Mouse (Mus musculus) limb, embryonic 11.5 days (tissue): ENCODE measurements around the gene Espl1. TPM values are rescaled to one million over a fixed set of nuclear protein-coding genes. Genes with fewer than 3 reads are reported as not detected.
A peak's percentile ranks its signal among the peaks of the same experiment; 100 is the strongest.

ENCODE experiments used
- ATAC-seq: fragments of 200-750 bp; cut with Nextera tagmentation; 2 replicates; pipeline ENCODE4 v1.8.0; 2017; ENCODE audit warnings: low read depth; ENCODE audit not compliant: insufficient number of reproducible peaks, low FRiP score, low TSS enrichment
- DNase-seq: peaks from one replicate; pipeline ENCODE4 v3.0.0-alpha.2; 2015; ENCODE audit warnings: low spot score
- H3K27ac ChIP-seq: fragments of 300-500 bp; sonication (generic); replicated peaks from 2 replicates; pipeline ENCODE4 v1.5.1; 2014; ENCODE audit warnings: low read depth, mild to moderate bottlenecking, low read length
- H3K27me3 ChIP-seq: fragments of 300-500 bp; sonication (generic); 2 replicates; pipeline ENCODE4 v1.6.1; 2014; ENCODE audit warnings: mild to moderate bottlenecking, low read length, mixed read lengths; ENCODE audit not compliant: control insufficient read depth, insufficient read depth
- H3K36me3 ChIP-seq: fragments of 300-500 bp; sonication (generic); 2 replicates; pipeline ENCODE4 v1.6.1; 2014; ENCODE audit warnings: mild to moderate bottlenecking, low read length, moderate library complexity, mixed read lengths; ENCODE audit not compliant: control insufficient read depth, insufficient read depth
- H3K4me1 ChIP-seq: fragments of 300-500 bp; sonication (generic); 2 replicates; pipeline ENCODE4 v1.6.1; 2014; ENCODE audit warnings: low read length, mixed read lengths; ENCODE audit not compliant: control insufficient read depth, insufficient read depth
- H3K4me2 ChIP-seq: fragments of 300-500 bp; sonication (generic); 2 replicates; pipeline ENCODE4 v1.6.1; 2014; ENCODE audit warnings: low read depth, mild to moderate bottlenecking, moderate library complexity; ENCODE audit not compliant: severe bottlenecking
- H3K4me3 ChIP-seq: fragments of 300-500 bp; sonication (generic); 2 replicates; pipeline ENCODE4 v1.5.1; 2014; ENCODE audit warnings: low read depth, low read length
- H3K9ac ChIP-seq: fragments of 300-500 bp; sonication (generic); 2 replicates; pipeline ENCODE4 v1.6.1; 2014; ENCODE audit warnings: mild to moderate bottlenecking, low read length
- H3K9me3 ChIP-seq: fragments of 300-500 bp; sonication (generic); 2 replicates; pipeline ENCODE4 v1.6.1; 2016; ENCODE audit warnings: low read length; ENCODE audit not compliant: control insufficient read depth
- WGBS: fragments of 180-500 bp; shearing (Covaris S2); extraction: QIAGEN DNeasy Blood & Tissue Kit; methylation state at CpG from one replicate; pipeline ENCODE4 v1.1.7; 2014; 5-methylcytosine and 5-hydroxymethylcytosine counted together
- polyA plus RNA-seq: library from polyadenylated mRNA; unstranded; fragments of >200 nt; fragmentation: Nextera tagmentation; extraction: Ambion mirVana; gene quantifications from 2 replicates; pipeline ENCODE4 v1.2.1, GENCODE M21; 2014

Gene Espl1
- polyA plus RNA-seq, 1 experiment from 2014 or later, result 43.3 TPM

DNA sequence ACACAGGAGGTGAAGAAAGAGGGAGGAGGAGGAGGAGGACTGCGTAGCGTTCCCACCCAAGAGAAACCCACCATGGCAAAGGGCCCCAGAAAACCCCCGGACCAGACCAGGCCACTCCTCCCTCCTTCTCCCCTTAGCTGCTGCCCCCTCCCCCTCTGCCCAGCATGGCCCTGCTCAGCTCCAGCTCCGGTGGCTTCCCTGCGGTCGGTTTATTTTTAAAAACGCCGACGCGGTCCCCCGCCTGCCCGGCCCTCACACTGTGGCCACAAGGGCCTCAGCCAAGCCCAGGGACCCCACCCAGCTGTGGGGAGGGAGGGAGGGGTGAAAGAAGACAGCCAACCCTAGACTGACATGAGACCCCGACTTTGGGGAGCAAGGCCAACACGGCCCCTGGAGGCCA is 66.6 kb downstream of the Espl1 start:
- H3K36me3 ChIP-seq, result no peaks in the 10 kb centered on the region
- peak overlapping the region; percentile 58 for H3K9ac ChIP-seq
- peak; percentile 51 for DNase-seq
- ATAC-seq, result 0 out of 2 replicates have a peak, but pooled peaks have one; percentile 9
- peak overlapping the region; percentile 43 for H3K4me2 ChIP-seq
- H3K27ac ChIP-seq, result peak overlapping the region; percentile 18; the same call in 1 of the 2 replicates
- peaks cover 31% of the 10 kb centered on the region for H3K4me1 ChIP-seq
- H3K4me3 ChIP-seq, result no peak overlapping the region
- 10% methylated on average over 14 of the region's 14 CpGs for WGBS
- no peaks in the 10 kb centered on the region; the same call in 1 of the 2 replicates for H3K27me3 ChIP-seq
- H3K9me3 ChIP-seq, result no peaks in the 10 kb centered on the region

DNA sequence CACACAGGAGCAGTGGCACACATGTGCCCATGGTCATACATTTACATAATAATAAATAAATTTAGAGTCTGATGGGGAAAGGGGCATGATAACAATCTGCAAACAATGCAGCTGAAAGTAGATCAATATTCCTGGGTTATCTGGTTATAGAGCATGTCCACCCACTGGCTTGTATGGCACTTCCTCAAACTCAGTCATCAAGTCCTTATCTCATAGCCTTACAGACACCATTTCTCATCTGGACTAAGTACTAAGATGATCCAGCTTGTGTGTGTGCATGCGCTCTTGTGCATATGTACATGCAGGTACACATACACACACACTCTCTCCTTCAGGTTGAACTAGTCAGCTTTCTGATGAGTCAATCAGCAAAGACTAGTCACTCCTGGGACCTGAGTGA is 68.6 kb downstream of the Espl1 start:
- Histone ChIP-seq H3K27ac (no peak overlapping the region), H3K4me2 (no peak overlapping the region), H3K36me3 (no peaks in the 10 kb centered on the region), H3K27me3 (no peaks in the 10 kb centered on the region), H3K4me1 (peaks cover 15% of the 10 kb centered on the region; the same call in 1 of the 2 replicates), H3K9ac (no peak overlapping the region), H3K9me3 (no peaks in the 10 kb centered on the region), H3K4me3 (no peak overlapping the region)
- WGBS, result 93% methylated on average over 1 of the region's 1 CpGs
- ATAC-seq (no peak), DNase-seq (no peak)

DNA sequence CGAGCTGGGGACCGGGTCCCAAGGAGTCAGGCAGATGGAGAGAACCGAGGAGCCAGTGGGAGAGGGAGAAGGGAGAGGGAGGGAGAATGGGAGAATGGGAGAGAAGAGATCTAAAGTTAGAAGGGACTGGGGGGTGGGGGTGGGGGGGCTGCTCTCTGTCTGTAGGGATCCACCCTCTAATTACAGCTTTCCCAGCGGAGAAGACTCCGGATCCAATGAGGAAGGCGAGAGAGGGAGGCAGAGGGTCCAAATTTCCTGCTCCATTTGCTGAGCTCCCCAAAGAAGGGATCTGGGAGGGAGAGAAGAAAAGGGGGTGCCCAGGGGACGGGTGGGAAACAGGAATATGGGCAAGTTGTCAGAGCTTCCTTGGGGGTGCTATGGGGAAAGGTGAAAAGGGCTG is 70.2 kb downstream of the Espl1 start:
- no peaks in the 10 kb centered on the region for H3K9me3 ChIP-seq
- WGBS, result 5% methylated on average over 7 of the region's 7 CpGs
- H3K4me2 ChIP-seq, result peak overlapping the region; percentile 36
- H3K4me1 ChIP-seq, result peaks cover 29% of the 10 kb centered on the region
- peak overlapping the region; percentile 21; the same call in 1 of the 2 replicates for H3K4me3 ChIP-seq
- DNase-seq (no peak), ATAC-seq (no peak)
- no peak overlapping the region for H3K9ac ChIP-seq
- H3K27ac ChIP-seq, result no peak overlapping the region
- H3K27me3 ChIP-seq, result no peaks in the 10 kb centered on the region
- no peaks in the 10 kb centered on the region for H3K36me3 ChIP-seq

DNA sequence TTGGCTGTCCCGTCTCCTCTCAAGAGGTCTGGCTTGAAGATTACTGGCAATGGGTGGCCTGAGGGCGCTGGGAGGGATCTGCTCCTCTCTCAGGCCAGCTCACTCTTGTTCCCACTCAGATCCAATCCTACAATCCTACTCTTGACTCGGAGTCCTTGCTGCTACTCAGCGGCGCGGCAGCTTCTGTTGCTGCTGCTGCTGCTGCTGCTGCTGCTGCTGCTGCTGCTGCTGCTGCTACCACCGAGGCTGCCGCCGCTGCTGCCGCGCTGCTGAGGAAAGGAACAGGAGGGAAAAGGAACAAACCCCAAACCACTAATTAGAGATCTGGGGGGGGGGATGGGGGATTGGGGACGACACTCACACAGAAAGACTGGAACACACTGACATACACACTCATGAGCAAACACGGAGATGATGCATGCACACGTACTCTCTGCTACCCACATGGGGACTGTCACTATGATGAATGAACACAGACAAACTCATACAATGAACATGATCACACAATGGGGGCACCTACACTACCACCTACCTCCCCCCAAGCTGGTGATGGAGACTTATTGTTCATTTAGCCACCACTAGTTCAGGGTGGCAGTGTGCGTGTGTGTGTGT is 70.8 kb downstream of the Espl1 start, which contains the start of gene Sp7:
Sp7 (minus strand) TSS at position 450 of the 612 bp plus-strand sequence.
- 0 out of 2 replicates have a peak within 1 kb of the TSS, but pooled peaks have one; percentile 12 for H3K9ac ChIP-seq
- WGBS, result 9% methylated on average over 15 of the region's 15 CpGs
- H3K4me2 ChIP-seq, result peak within 1 kb of the TSS; percentile 36
- ATAC-seq, result no peak
- peak within 1 kb of the TSS; percentile 21; the same call in 1 of the 2 replicates for H3K4me3 ChIP-seq
- H3K27ac ChIP-seq, result no peak within 1 kb of the TSS
- H3K27me3 ChIP-seq, result no peaks in the 10 kb centered on the region
- H3K4me1 ChIP-seq, result peaks cover 29% of the 10 kb centered on the region
- H3K9me3 ChIP-seq, result no peaks in the 10 kb centered on the region
- DNase-seq, result peak; percentile 65
- H3K36me3 ChIP-seq, result no peaks in the 10 kb centered on the region

DNA sequence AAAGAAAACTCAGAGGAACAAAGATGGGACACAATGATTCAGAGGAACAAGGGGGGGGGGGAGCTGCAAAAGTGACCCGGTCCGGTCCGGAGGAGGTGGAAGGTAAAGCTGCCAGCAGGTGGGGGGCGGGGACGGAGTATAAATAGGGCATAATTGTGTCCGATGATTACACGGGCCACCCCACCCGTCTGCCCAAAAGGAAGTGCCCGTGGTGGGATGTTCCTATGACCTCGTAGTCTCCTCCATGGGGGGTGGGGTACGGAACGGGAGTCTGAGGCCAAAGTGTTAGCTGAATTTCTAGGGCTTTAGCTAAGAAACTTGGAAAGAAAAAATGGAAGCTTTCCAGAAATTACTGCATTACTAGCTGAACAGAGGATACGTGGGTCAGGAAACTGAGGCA is 73.9 kb downstream of the Espl1 start:
- Histone ChIP-seq H3K4me1 (peaks cover 21% of the 10 kb centered on the region), H3K9me3 (no peaks in the 10 kb centered on the region), H3K27ac (peak overlapping the region; percentile 9; the same call in 1 of the 2 replicates), H3K4me3 (no peak overlapping the region), H3K27me3 (no peaks in the 10 kb centered on the region), H3K36me3 (no peaks in the 10 kb centered on the region), H3K9ac (no peak overlapping the region), H3K4me2 (peak overlapping the region; percentile 46; the same call in 1 of the 2 replicates)
- ATAC-seq, result no peak
- 14% methylated on average over 13 of the region's 13 CpGs for WGBS
- DNase-seq, result no peak

DNA sequence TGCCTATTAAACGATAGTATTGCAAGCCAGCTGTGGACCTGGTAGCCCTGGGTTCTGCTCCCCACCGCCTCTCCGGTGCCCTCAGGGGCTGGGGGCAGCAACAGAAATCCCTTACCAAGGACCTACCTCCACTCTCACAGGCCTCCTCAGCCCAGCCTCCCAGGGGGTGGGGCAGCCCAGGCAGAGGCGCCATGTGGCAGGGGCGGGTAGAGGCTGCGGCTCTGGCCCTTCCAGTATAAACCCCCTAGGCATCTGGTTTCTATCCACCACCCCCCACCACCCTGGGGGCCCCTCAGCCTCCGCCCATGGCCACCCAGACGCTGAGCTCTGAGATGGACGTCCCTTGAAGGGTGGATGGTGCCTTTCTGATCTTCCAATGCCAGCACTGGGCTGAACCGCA is 74.7 kb downstream of the Espl1 start:
- Histone ChIP-seq H3K9ac (peak overlapping the region; percentile 55), H3K27me3 (no peaks in the 10 kb centered on the region), H3K4me1 (peaks cover 21% of the 10 kb centered on the region), H3K4me3 (no peak overlapping the region), H3K4me2 (peak overlapping the region; percentile 46), H3K27ac (peak overlapping the region; percentile 9; the same call in 1 of the 2 replicates), H3K36me3 (no peaks in the 10 kb centered on the region), H3K9me3 (no peaks in the 10 kb centered on the region)
- ATAC-seq (peak; percentile 81), DNase-seq (peak; percentile 80)
- WGBS, result 0% methylated on average over 10 of the region's 10 CpGs

Other genes with a start within 250 kb of the Espl1 start
- 131 and 141 TPM in 2 replicates for gene Eif4b, start 222.5 kb upstream of the Espl1 start, polyA plus RNA-seq
- 14.6 and 15.6 TPM in 2 replicates for gene Tns2, start 195.9 kb upstream of the Espl1 start, polyA plus RNA-seq
- gene Spryd3, start 160.0 kb upstream of the Espl1 start, polyA plus RNA-seq, result 7.2 and 10.0 TPM in 2 replicates
- 0.17 and 0.57 TPM in 2 replicates for gene Igfbp6, start 151.9 kb upstream of the Espl1 start, polyA plus RNA-seq
- 0.09 and 0.24 TPM in 2 replicates for gene Soat2, start 145.7 kb upstream of the Espl1 start, polyA plus RNA-seq
- 67.5 and 71.1 TPM in 2 replicates for gene Zfp740, start 93.0 kb upstream of the Espl1 start, polyA plus RNA-seq
- gene Csad, start 91.5 kb upstream of the Espl1 start, polyA plus RNA-seq, result 37.3 and 37.5 TPM in 2 replicates
- gene Itgb7, start 64.3 kb upstream of the Espl1 start, polyA plus RNA-seq, result 0.57 and 0.71 TPM in 2 replicates
- 118 and 119 TPM in 2 replicates for gene Rarg, start 38.7 kb upstream of the Espl1 start, polyA plus RNA-seq
- gene Gm9918, start 25.7 kb upstream of the Espl1 start, polyA plus RNA-seq, result 0.88 and 1.1 TPM in 2 replicates
- gene Mfsd5, start 16.8 kb upstream of the Espl1 start, polyA plus RNA-seq, result 58.5 and 62.8 TPM in 2 replicates
- gene Pfdn5, start 29.9 kb downstream of the Espl1 start, polyA plus RNA-seq, result 463 and 490 TPM in 2 replicates
- 122 and 133 TPM in 2 replicates for gene Myg1, start 35.4 kb downstream of the Espl1 start, polyA plus RNA-seq
- 115 and 116 TPM in 2 replicates for gene Aaas, start 54.5 kb downstream of the Espl1 start, polyA plus RNA-seq
- gene Sp7, start 70.9 kb downstream of the Espl1 start, polyA plus RNA-seq, result 1.7 and 2.3 TPM in 2 replicates
- 11.8 and 13.3 TPM in 2 replicates for gene Sp1, start 109.9 kb downstream of the Espl1 start, polyA plus RNA-seq
- gene Amhr2, start 149.1 kb downstream of the Espl1 start, polyA plus RNA-seq, result not detected in 2 replicates
- gene Prr13, start 162.8 kb downstream of the Espl1 start, polyA plus RNA-seq, result 79.5 and 80.9 TPM in 2 replicates
- 284 and 287 TPM in 2 replicates for gene Pcbp2, start 174.3 kb downstream of the Espl1 start, polyA plus RNA-seq
- gene Gm10337, start 207.5 kb downstream of the Espl1 start, polyA plus RNA-seq, result 6.1 TPM in 1 of 2 replicates, not detected in the other
- gene Map3k12, start 220.8 kb downstream of the Espl1 start, polyA plus RNA-seq, result 14.3 and 18.2 TPM in 2 replicates
- 109 and 110 TPM in 2 replicates for gene Tarbp2, start 221.9 kb downstream of the Espl1 start, polyA plus RNA-seq
- 1.6 and 2.2 TPM in 2 replicates for gene Npff, start 228.7 kb downstream of the Espl1 start, polyA plus RNA-seq